Mouse (Mus musculus) erythroblast, adult 5-6 weeks (primary cell): ENCODE measurements around the gene Btbd19. TPM values are rescaled to one million over a fixed set of nuclear protein-coding genes. Genes with fewer than 3 reads are reported as not detected.

Experiments
- ATAC-seq: replicated peaks from 2 replicates; pipeline ENCODE4 v1.8.0; 2016; ENCODE audit warnings: moderate number of reproducible peaks, mild to moderate bottlenecking, moderate TSS enrichment, inconsistent platforms; ENCODE audit not compliant: poor library complexity, low FRiP score, severe bottlenecking
- total RNA-seq, 2 experiments: library from RNA; stranded (forward) in 1 of 2; stranded (reverse) in 1 of 2; fragments of 150-400 nt in 1 of 2; fragments of 200-764, 138-1000 nt in 1 of 2; gene quantifications; 2 replicates each; pipeline versions ENCODE4 v1.2.3 to v1.2.4; 2015 to 2017; ENCODE audit warnings: low replicate concordance in 2 of 2

Btbd19 gene
- total RNA-seq, 2 experiments from 2014 or later = 0.68 to 3.1 TPM

DNA sequence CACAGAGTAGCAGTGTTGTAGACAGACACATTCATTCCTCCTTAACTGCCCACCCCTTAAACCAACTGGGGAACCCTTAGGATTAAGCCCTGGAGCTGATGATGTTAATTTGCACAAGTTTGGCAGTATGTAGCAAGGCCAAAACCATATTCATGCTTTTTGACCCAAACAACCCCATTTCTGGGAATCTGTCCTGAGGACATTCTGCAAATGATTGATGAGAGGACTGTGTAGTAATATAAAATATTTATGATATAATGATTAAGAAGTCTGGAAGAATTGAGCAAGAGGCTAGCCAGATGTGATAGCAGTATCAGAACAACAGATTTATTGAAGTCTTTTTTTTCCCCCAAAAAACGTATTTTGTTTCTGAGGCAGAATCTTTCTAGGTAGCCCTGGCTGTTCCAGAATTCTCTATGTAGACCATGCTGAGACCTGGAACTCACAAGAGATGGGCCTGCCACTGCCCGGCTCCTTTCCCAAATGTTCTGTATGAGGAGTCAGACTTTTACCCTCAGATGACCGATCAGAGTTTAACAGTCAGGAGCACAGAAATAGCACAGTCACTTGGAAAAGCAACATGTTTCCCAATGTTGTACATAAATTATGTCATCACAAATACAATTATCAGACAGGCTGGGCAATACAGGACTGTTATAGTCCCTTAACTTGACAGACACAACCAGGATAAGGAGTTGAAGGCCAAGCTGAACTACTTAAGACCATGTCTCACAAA, 30.7 kb downstream of the Btbd19 start:
- no peak for ATAC-seq

DNA sequence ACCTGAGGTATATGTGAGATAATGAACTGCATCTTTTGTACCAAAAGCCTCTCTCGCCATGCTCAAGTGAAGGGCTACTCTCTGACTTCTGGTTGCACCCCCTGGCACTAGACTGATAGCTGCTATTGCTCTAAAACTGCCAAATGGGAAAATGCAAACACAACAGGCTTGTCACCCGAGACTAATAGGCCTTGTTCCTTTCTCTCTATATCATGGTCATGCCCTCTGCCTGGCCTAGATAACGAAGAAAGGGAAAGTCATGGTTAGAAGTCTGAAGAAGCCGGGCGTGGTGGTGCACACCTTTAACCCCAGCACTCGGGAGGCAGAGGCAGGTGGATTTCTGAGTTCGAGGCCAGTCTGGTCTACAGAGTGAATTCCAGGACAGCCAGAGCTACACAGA, 34.9 kb downstream of the Btbd19 start:
- peak; percentile 79 for ATAC-seq

DNA sequence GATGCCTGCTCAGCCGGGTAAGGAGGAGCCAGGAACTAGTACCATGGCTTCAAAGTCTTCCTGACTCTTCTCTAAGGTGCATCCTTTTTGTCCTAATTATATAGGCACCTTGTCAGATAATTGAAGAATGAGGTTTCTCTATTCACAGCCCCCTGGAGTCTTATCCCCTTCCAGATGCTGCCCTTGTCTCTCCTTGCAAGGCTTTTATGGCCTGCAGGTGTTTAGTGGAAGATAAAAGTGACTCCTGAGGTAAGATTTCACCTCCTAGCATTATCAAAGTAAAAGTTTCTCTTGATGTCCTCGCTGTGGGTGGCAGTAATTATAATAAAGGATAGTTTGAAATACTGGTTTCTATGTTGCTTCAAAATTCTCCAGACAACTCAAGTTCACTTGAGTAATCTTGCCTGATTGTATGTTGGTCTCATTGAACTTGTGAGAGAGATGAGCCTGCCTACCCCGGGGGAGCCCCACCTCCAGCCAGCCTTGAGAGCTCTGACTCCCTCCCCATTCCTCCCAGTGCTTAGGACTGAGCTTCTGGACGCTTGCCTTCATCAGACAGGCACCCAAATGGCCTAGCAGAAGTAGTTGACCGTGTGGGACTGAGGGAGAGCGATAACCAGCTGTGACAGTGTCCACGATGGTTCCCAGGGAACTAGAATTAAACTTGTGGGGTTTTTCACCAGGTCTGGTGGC, 37.4 kb downstream of the Btbd19 start:
- peak; percentile 14; the same call in 1 of the 2 replicates for ATAC-seq

DNA sequence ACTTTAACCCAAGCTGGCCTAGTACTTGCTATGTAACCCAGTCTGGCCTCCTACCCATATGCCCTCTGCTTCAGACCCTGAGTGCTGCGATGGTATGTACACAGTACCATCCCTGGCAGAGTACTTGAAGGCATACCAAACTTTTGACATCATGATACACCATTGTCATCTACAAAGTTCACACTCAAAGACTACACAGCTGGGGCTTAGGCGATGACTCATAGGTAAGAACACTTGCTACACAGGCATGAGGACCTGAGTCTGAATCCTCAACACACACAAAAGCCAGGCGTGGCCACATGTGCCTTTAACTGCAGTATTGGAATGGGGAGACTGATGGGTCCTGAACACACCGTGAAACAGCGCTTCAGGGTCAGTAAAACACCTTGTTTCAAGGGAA, 54.3 kb downstream of the Btbd19 start:
- ATAC-seq = no peak

DNA sequence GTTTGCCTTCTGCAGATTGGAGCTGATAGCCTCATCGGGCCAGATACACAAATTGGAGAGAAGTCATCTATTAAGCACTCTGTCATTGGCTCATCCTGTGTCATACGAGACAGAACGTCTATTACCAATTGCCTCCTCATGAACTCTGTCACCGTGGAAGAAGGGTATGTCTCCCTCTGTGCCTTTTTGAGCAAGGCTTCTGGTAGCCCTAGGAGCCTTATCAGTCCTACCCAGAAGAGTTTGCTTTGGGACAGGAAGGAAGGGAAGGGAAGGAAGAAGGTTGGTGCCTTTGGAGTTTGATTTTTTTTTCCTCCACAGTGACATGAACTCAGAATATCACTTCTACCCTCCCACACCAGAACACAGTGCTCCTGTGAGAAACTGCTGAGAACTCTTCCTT, 54.9 kb downstream of the Btbd19 start:
- 0 out of 2 replicates have a peak, but pooled peaks have one; percentile 24 for ATAC-seq

DNA sequence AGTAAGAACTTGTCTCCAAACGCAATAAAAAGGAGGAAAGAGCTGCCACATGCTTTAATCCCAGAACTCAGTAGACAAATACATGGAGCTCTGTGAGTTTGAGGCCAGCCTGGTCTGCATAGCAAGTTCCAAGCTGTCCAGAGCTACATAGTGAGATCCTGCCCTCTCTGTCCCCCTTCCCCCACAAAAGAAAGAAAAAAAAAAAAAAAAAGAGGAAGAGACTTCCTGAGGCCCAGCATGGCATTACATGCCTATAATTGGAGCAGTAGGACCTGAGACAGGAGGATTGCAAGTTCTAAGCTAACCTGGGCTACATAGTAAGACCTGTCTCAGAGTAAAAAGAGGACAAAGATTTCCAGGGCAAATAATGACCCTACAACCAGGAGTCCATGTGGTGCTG, 55.9 kb downstream of the Btbd19 start:
- no peak for ATAC-seq

Other genes starting within 250 kb of the Btbd19 start
- not detected in 2 replicates for gene Zswim5, start 248.3 kb downstream of the Btbd19 start, total RNA-seq (2015; ENCODE audit: low replicate concordance)
- 0.42 TPM in 1 of 2 replicates, not detected in the other for gene Zswim5, start 248.3 kb downstream of the Btbd19 start, total RNA-seq (2017; ENCODE audit: low replicate concordance)
- 731 and 769 TPM in 2 replicates for gene Urod, start 131.3 kb downstream of the Btbd19 start, total RNA-seq (2015; ENCODE audit: low replicate concordance)
- 989 and 1,487 TPM in 2 replicates for gene Urod, start 131.3 kb downstream of the Btbd19 start, total RNA-seq (2017; ENCODE audit: low replicate concordance)
- 5.8 and 7.9 TPM in 2 replicates for gene Hectd3, start 130.4 kb downstream of the Btbd19 start, total RNA-seq (2015; ENCODE audit: low replicate concordance)
- gene Hectd3, start 130.4 kb downstream of the Btbd19 start, total RNA-seq (2017; ENCODE audit: low replicate concordance) = 7.8 and 12.3 TPM in 2 replicates
- 11.9 and 20.1 TPM in 2 replicates for gene Eif2b3, start 106.3 kb downstream of the Btbd19 start, total RNA-seq (2015; ENCODE audit: low replicate concordance)
- gene Eif2b3, start 106.3 kb downstream of the Btbd19 start, total RNA-seq (2017; ENCODE audit: low replicate concordance) = 7.2 and 10.0 TPM in 2 replicates
- gene Ptch2, start 29.6 kb downstream of the Btbd19 start, total RNA-seq (2015; ENCODE audit: low replicate concordance) = 0.19 and 0.21 TPM in 2 replicates
- 0.09 TPM in 1 of 2 replicates, not detected in the other for gene Ptch2, start 29.6 kb downstream of the Btbd19 start, total RNA-seq (2017; ENCODE audit: low replicate concordance)
- not detected in 2 replicates for gene Tctex1d4, start 1.1 kb upstream of the Btbd19 start, total RNA-seq (2015; ENCODE audit: low replicate concordance)
- gene Tctex1d4, start 1.1 kb upstream of the Btbd19 start, total RNA-seq (2017; ENCODE audit: low replicate concordance) = not detected in 2 replicates
- gene Plk3, start 8.2 kb upstream of the Btbd19 start, total RNA-seq (2015; ENCODE audit: low replicate concordance) = 0.42 TPM in 1 of 2 replicates, not detected in the other
- gene Plk3, start 8.2 kb upstream of the Btbd19 start, total RNA-seq (2017; ENCODE audit: low replicate concordance) = 1.7 TPM in 1 of 2 replicates, not detected in the other
- gene Rps8, start 30.5 kb upstream of the Btbd19 start, total RNA-seq (2015; ENCODE audit: low replicate concordance) = 981 and 1,137 TPM in 2 replicates
- 281 and 366 TPM in 2 replicates for gene Rps8, start 30.5 kb upstream of the Btbd19 start, total RNA-seq (2017; ENCODE audit: low replicate concordance)
- gene Kif2c, start 56.9 kb upstream of the Btbd19 start, total RNA-seq (2015; ENCODE audit: low replicate concordance) = 11.5 and 16.7 TPM in 2 replicates
- 13.2 and 14.5 TPM in 2 replicates for gene Kif2c, start 56.9 kb upstream of the Btbd19 start, total RNA-seq (2017; ENCODE audit: low replicate concordance)
- 1.9 and 4.0 TPM in 2 replicates for gene Tmem53, start 126.2 kb upstream of the Btbd19 start, total RNA-seq (2015; ENCODE audit: low replicate concordance)
- 1.9 TPM in 1 of 2 replicates, not detected in the other for gene Tmem53, start 126.2 kb upstream of the Btbd19 start, total RNA-seq (2017; ENCODE audit: low replicate concordance)
- gene Armh1, start 126.4 kb upstream of the Btbd19 start, total RNA-seq (2015; ENCODE audit: low replicate concordance) = not detected in 2 replicates
- not detected in 2 replicates for gene Armh1, start 126.4 kb upstream of the Btbd19 start, total RNA-seq (2017; ENCODE audit: low replicate concordance)